Mouse (Mus musculus) intestine, embryonic 15.5 days (tissue): ENCODE results near the gene Camta1. TPM values are rescaled to one million over a fixed set of nuclear protein-coding genes. Genes with fewer than 3 reads are reported as not detected.

Source experiments
- ATAC-seq: fragments of 200-750 bp; cut with Nextera tagmentation; 2 replicates; pipeline ENCODE4 v1.8.0; 2017; ENCODE audit warnings: moderate TSS enrichment, moderate library complexity
- H3K27ac ChIP-seq: fragments of 300-500 bp; sonication (generic); 2 replicates; pipeline ENCODE4 v1.5.1; 2015; ENCODE audit warnings: mild to moderate bottlenecking, inconsistent platforms
- H3K27me3 ChIP-seq: fragments of 300-500 bp; sonication (generic); replicated peaks from 2 replicates; pipeline ENCODE4 v1.6.1; 2015; ENCODE audit warnings: inconsistent platforms
- H3K36me3 ChIP-seq: fragments of 300-500 bp; sonication (generic); 2 replicates; pipeline ENCODE4 v1.6.1; 2015; ENCODE audit warnings: inconsistent platforms
- H3K4me1 ChIP-seq: fragments of 300-500 bp; sonication (generic); replicated peaks from 2 replicates; pipeline ENCODE4 v1.6.1; 2015; ENCODE audit warnings: inconsistent platforms
- H3K4me2 ChIP-seq: fragments of 300-500 bp; sonication (generic); replicated peaks from 2 replicates; pipeline ENCODE4 v1.6.1; 2015; ENCODE audit warnings: mild to moderate bottlenecking, inconsistent platforms
- H3K4me3 ChIP-seq: fragments of 300-500 bp; sonication (generic); replicated peaks from 2 replicates; pipeline ENCODE4 v1.5.1; 2015; ENCODE audit warnings: inconsistent platforms
- H3K9ac ChIP-seq: fragments of 300-500 bp; sonication (generic); 2 replicates; pipeline ENCODE4 v1.6.1; 2015; ENCODE audit warnings: inconsistent platforms
- H3K9me3 ChIP-seq: fragments of 300-500 bp; sonication (generic); 2 replicates; pipeline ENCODE4 v1.6.1; 2016; ENCODE audit warnings: inconsistent platforms
- WGBS: fragments of 180-500 bp; shearing (Covaris S2); methylation state at CpG from one replicate; pipeline ENCODE4 v1.1.7; 2015; 5-methylcytosine and 5-hydroxymethylcytosine counted together
- polyA plus RNA-seq: library from polyadenylated mRNA; unstranded; fragments of >200 nt; fragmentation: Nextera tagmentation; extraction: Ambion mirVana; gene quantifications from 2 replicates; pipeline ENCODE4 v1.2.1, GENCODE M21; 2015

The Camta1 gene
- polyA plus RNA-seq, 1 experiment from 2014 or later = 75.7 TPM

GRCm38 (mm10) chr4:151422922-151423321 is 438.8 kb downstream of the Camta1 start:
- Histone ChIP-seq H3K4me3 (no peak overlapping the region), H3K27me3 (no peaks in the 10 kb centered on the region), H3K9me3 (no peaks in the 10 kb centered on the region), H3K4me1 (no peaks in the 10 kb centered on the region), H3K27ac (no peak overlapping the region), H3K9ac (no peak overlapping the region), H3K4me2 (no peak overlapping the region), H3K36me3 (no peaks in the 10 kb centered on the region)
- 80% methylated on average over 4 of the region's 4 CpGs for WGBS
- no peak for ATAC-seq

DNA sequence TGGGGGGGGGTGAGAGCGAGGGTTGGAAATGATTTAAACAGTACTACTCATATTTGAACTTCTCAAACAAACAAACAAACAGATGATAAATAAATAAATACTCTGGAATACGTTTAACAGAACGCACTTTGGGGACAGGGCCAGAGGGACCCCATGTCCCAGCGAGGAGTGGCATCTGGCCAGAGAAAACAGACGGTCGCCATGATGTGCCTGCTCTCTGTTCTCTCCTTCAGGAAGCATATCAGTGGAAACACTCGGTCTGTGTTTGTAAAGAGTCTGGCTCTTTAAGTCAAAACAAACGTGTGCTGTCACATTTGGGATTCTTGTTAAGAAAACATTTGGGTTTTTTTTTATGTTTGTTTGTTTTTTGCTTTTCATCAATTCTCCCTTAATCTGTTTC is 439.3 kb downstream of the Camta1 start:
- no peaks in the 10 kb centered on the region for H3K36me3 ChIP-seq
- H3K27me3 ChIP-seq = no peaks in the 10 kb centered on the region
- no peak for ATAC-seq
- WGBS = 46% methylated on average over 8 of the region's 8 CpGs
- H3K27ac ChIP-seq = no peak overlapping the region
- H3K9me3 ChIP-seq = no peaks in the 10 kb centered on the region
- no peak overlapping the region for H3K9ac ChIP-seq
- H3K4me1 ChIP-seq = no peaks in the 10 kb centered on the region
- no peak overlapping the region for H3K4me2 ChIP-seq
- no peak overlapping the region for H3K4me3 ChIP-seq

DNA sequence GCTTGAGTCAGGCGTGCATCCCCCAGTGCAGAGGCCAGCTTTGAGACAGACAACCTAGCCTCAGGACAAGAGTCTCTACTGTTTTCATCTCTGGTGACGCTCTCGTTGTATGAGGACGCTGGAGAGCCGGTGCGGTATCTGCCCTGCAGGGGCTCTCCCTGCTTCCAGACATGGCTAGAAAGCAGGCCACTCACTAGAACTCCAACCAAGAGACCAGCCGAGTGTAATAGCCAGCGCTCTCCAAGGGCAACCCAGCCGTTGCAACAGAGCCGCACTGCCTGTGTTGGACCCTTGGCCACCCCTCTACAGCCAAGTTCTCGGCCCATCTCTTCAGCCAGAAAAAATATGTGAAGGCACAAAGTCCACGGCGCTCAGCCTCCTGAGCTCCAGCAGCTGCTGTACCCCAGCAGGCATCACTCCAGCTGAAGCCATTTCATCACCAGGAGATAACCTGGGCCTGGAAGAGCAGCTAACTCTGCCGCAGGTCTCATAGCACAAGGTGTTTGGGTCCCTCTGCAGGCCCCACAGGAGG is 443.3 kb downstream of the Camta1 start:
- Histone ChIP-seq H3K27me3 (no peaks in the 10 kb centered on the region), H3K36me3 (no peaks in the 10 kb centered on the region), H3K4me1 (no peaks in the 10 kb centered on the region), H3K9me3 (no peaks in the 10 kb centered on the region), H3K4me3 (no peak overlapping the region), H3K27ac (no peak overlapping the region), H3K9ac (no peak overlapping the region), H3K4me2 (no peak overlapping the region)
- WGBS = 75% methylated on average over 14 of the region's 14 CpGs
- ATAC-seq = no peak

- Histone ChIP-seq H3K4me3 (no peak overlapping the region), H3K27me3 (no peaks in the 10 kb centered on the region), H3K4me1 (peaks cover 11% of the 10 kb centered on the region), H3K36me3 (no peaks in the 10 kb centered on the region), H3K4me2 (no peak overlapping the region), H3K27ac (no peak overlapping the region), H3K9me3 (no peaks in the 10 kb centered on the region), H3K9ac (no peak overlapping the region)
- no peak for ATAC-seq
- 64% methylated on average over 4 of the region's 4 CpGs for WGBS
Measured at GRCm38 (mm10) chr4:151415812-151416211, 445.9 kb downstream of the Camta1 start.

DNA sequence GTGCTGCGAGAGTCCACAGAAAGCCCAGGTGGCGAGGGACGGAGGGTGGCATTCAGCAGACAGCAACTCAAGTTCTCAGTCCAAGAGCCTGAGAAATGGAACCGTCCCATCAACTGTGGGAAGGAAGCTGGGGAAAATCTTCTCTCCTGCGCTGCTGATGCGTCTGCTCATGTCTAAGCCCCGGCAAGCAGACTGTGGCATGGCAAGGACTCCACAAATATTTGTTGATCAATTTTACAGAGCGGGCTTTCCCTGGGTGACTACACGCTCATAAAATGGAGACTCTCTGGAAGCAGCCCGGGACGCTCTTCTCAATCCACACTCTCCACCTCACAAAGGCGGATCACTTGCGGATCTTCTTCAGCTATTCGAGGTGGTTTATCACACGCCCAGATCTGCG is 446.3 kb downstream of the Camta1 start:
- Histone ChIP-seq H3K36me3 (no peaks in the 10 kb centered on the region), H3K4me2 (no peak overlapping the region), H3K4me1 (peaks cover 11% of the 10 kb centered on the region), H3K27me3 (no peaks in the 10 kb centered on the region), H3K27ac (no peak overlapping the region), H3K9me3 (no peaks in the 10 kb centered on the region), H3K4me3 (no peak overlapping the region), H3K9ac (no peak overlapping the region)
- ATAC-seq = no peak
- WGBS = 78% methylated on average over 16 of the region's 16 CpGs

GRCm38 (mm10) chr4:151414952-151415351 is 446.7 kb downstream of the Camta1 start:
- Histone ChIP-seq H3K27ac (no peak overlapping the region), H3K4me3 (no peak overlapping the region), H3K4me1 (peaks cover 11% of the 10 kb centered on the region), H3K9me3 (no peaks in the 10 kb centered on the region), H3K4me2 (no peak overlapping the region), H3K9ac (no peak overlapping the region), H3K27me3 (no peaks in the 10 kb centered on the region), H3K36me3 (no peaks in the 10 kb centered on the region)
- WGBS = 77% methylated on average over 7 of the region's 7 CpGs
- peak; percentile 75 for ATAC-seq

DNA sequence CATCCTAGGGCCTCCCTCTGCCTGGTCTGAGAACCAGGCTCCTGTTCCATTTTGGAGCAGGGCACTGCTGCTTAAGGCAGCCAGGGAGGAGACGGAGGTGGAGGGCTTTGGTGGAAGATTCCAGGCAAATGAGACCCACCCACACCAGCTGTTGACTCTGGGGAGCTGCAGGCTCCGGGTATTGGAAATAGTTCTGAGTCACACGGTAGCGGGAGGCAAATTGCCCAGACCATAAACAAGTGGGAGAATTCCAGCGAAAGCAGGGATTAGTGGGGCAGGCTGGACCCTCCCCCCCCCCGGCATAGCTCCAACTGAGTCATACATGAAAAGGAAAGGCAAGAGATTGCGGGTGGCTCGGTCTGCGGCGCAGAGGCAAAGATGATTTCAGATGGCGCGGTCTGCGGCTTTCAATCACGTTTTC is 450.0 kb downstream of the Camta1 start:
- no peaks in the 10 kb centered on the region for H3K27me3 ChIP-seq
- peak overlapping the region; percentile 44 for H3K4me2 ChIP-seq
- H3K36me3 ChIP-seq = no peaks in the 10 kb centered on the region
- peaks cover 11% of the 10 kb centered on the region for H3K4me1 ChIP-seq
- H3K27ac ChIP-seq = no peak overlapping the region
- H3K4me3 ChIP-seq = no peak overlapping the region
- H3K9me3 ChIP-seq = no peaks in the 10 kb centered on the region; the same call in 1 of the 2 replicates
- no peak overlapping the region for H3K9ac ChIP-seq
- 22% methylated on average over 14 of the region's 14 CpGs for WGBS
- peak; percentile 79 for ATAC-seq

DNA sequence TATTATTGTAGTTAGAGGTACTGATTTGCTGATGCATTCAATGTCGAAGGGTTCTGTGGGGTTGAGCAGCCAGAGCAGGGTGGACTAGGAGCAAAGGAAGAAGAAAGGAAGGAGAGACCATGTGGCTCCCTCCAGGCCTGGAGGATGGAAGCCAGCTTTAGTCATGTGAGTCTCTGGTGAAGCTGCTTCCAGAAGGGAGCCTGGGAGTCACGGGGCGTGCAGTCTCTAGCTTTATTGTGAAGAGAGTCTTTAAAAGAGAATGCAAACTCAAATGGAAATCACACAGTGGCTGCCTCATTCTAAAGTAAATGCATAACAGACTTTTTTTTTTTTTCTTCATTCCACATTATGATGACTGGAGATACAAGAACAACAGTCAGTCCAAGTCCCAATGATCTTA is 450.7 kb downstream of the Camta1 start:
- no peak overlapping the region for H3K9ac ChIP-seq
- H3K9me3 ChIP-seq = no peaks in the 10 kb centered on the region; the same call in 1 of the 2 replicates
- 63% methylated on average over 3 of the region's 3 CpGs for WGBS
- ATAC-seq = no peak
- peaks cover 11% of the 10 kb centered on the region for H3K4me1 ChIP-seq
- H3K27ac ChIP-seq = no peak overlapping the region
- H3K4me3 ChIP-seq = no peak overlapping the region
- no peaks in the 10 kb centered on the region for H3K27me3 ChIP-seq
- H3K36me3 ChIP-seq = no peaks in the 10 kb centered on the region
- H3K4me2 ChIP-seq = no peak overlapping the region

- Histone ChIP-seq H3K4me1 (peaks cover 20% of the 10 kb centered on the region), H3K4me2 (no peak overlapping the region), H3K9me3 (no peaks in the 10 kb centered on the region; the same call in 1 of the 2 replicates), H3K36me3 (no peaks in the 10 kb centered on the region), H3K27me3 (no peaks in the 10 kb centered on the region), H3K4me3 (no peak overlapping the region), H3K9ac (no peak overlapping the region), H3K27ac (no peak overlapping the region)
- WGBS = 80% methylated on average over 6 of the region's 6 CpGs
- ATAC-seq = no peak
Measured at GRCm38 (mm10) chr4:151409291-151409690, 452.4 kb downstream of the Camta1 start.

DNA sequence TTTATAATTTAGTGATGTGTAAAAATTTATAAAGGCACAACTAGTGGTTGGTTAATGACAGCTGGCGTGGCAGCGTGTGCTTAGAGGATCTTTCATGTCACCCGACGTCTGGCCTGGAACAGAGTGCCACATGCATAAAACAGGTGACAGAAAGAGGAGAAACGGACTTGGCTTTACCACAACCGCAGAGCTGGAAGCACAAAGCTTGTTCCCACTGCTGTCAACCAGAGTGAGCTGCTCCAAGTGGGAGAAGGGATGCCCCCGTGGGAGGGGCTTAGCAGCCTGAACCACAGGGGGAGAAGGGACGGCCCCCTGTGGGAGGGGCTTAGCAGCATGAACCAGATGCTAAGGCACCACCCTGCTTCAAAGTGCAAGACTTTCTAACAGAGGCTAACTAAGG is 452.9 kb downstream of the Camta1 start:
- no peak overlapping the region for H3K4me3 ChIP-seq
- H3K4me1 ChIP-seq = peaks cover 20% of the 10 kb centered on the region
- no peak overlapping the region for H3K4me2 ChIP-seq
- H3K27me3 ChIP-seq = no peaks in the 10 kb centered on the region
- H3K9me3 ChIP-seq = no peaks in the 10 kb centered on the region; the same call in 1 of the 2 replicates
- H3K9ac ChIP-seq = no peak overlapping the region
- H3K36me3 ChIP-seq = no peaks in the 10 kb centered on the region
- ATAC-seq = no peak
- WGBS = 46% methylated on average over 8 of the region's 8 CpGs
- no peak overlapping the region for H3K27ac ChIP-seq

DNA sequence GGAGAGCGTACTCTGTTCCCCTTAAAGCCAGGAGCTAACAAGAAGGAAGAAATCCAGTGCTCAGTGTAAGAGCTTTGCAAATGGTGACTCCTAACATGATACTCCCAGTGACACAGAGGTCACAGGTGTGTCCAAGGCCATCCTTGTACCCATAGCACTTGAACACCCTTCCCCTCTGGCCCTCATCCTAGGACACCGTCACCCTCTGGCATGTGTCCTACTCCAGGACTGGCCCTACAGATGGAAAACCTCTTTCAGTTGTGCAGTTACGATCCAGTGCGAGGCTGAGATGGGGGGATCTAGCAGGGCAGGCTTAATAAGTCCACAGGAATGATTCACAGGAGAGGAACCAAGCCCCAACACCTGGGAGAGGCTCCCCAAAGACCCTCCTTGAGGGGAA is 453.4 kb downstream of the Camta1 start:
- Histone ChIP-seq H3K4me2 (no peak overlapping the region), H3K4me1 (peaks cover 20% of the 10 kb centered on the region), H3K27ac (no peak overlapping the region), H3K9me3 (no peaks in the 10 kb centered on the region; the same call in 1 of the 2 replicates), H3K9ac (no peak overlapping the region), H3K36me3 (no peaks in the 10 kb centered on the region), H3K27me3 (no peaks in the 10 kb centered on the region), H3K4me3 (no peak overlapping the region)
- ATAC-seq = no peak
- WGBS = 90% methylated on average over 4 of the region's 4 CpGs

DNA sequence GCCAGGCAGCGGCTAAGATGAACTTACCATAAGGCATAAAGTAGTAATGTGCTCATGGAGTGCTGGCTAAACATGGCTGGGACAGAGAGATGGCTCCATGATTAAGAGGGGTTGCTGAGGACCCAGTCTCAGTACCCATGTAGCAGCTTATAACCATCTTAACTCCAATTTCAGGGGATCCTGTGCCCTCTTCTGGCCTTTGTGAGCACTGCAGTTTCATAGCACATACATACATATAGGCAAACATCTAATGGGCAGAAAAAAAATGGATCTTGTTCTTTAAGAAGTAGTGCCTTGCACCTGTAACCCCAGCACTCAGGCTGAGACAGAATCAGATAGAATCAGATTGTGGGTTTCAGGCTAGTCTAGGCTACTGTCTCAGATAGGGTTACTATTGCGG is 454.5 kb downstream of the Camta1 start:
- 95% methylated on average over 2 of the region's 2 CpGs for WGBS
- Histone ChIP-seq H3K36me3 (no peaks in the 10 kb centered on the region), H3K4me2 (no peak overlapping the region), H3K4me1 (peaks cover 15% of the 10 kb centered on the region), H3K27ac (no peak overlapping the region), H3K27me3 (no peaks in the 10 kb centered on the region), H3K4me3 (no peak overlapping the region), H3K9ac (no peak overlapping the region), H3K9me3 (no peaks in the 10 kb centered on the region; the same call in 1 of the 2 replicates)
- no peak for ATAC-seq

DNA sequence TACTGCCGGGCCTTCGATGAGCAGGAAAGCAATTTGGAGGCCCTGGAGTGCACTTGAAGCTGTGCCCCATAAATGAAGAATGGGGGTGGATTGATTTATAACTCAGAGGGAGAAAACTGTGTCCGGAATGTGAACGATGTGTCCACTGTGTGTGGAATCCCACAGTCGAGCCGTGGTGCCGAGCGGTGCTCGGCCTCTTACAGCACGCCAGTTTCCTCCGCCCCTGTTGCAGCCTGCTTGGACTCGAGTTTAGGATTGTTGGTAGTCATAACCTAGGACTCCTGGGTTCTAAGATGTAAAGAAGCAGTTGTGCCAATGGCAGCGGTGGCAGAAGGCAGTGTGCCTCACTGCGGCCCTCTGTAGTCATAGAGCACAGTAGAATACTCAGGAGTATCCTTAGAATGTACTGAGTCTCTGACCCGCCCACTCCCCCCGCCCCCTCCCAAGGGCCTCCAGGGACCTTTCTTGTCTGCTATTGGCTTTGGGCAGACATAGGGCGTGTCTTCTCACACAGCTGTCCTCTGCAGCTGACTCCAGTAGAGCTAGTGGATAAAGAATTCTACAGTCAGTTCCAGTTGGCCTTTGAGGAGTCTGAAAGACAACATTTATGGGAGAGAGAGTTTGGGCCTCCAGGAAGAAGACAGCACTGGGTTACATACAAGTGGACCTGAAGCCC is 457.0 kb downstream of the Camta1 start:
- Histone ChIP-seq H3K9ac (no peak overlapping the region), H3K9me3 (no peaks in the 10 kb centered on the region; the same call in 1 of the 2 replicates), H3K4me1 (peaks cover 9% of the 10 kb centered on the region; the same call in 1 of the 2 replicates), H3K27ac (no peak overlapping the region), H3K27me3 (no peaks in the 10 kb centered on the region), H3K4me2 (peak overlapping the region; percentile 1; the same call in 1 of the 2 replicates), H3K36me3 (no peaks in the 10 kb centered on the region), H3K4me3 (no peak overlapping the region)
- ATAC-seq = peak; percentile 86
- WGBS = 43% methylated on average over 17 of the region's 17 CpGs
